Mouse (Mus musculus): Measurements from ENCODE around the gene Pank3. TPM values are rescaled to one million over a fixed set of nuclear protein-coding genes. Genes with fewer than 3 reads are reported as not detected.

The Pank3 gene
- total RNA-seq (2014; rRNA removed) (62.5 and 68.7 TPM in 2 replicates), polyA plus RNA-seq (2015; fragmentation: Nextera tagmentation; extraction: Ambion mirVana) (13.3 and 13.6 TPM in 2 replicates)

GRCm38 (mm10) chr11:35769188-35769745 is at the start of gene Pank3:
Gene Pank3, plus strand, starts transcription at chr11:35769484.
- H3K36me3 ChIP-seq (ENCODE audit: insufficient read depth, low read length), result no peaks in the 10 kb centered on the region
- peak; percentile 39; the same call in 1 of the 2 replicates for TF ChIP-seq CTCF (IDR thresholded peaks at IDR 0.05; ENCODE audit: low read depth)
- peak; percentile 100 for ATAC-seq
- DNase-seq (ENCODE audit: low spot score), result peak; percentile 100
- H3K9ac ChIP-seq (replicated peaks; ENCODE audit: low read length), result peak within 1 kb of the TSS; percentile 97
- H3K9me3 ChIP-seq (ENCODE audit: low read length), result no peaks in the 10 kb centered on the region
- H3K4me1 ChIP-seq (ENCODE audit: insufficient read depth, low read length), result 0 out of 2 replicates have a peak, but pooled peaks cover 9% of the 10 kb centered on the region
- H3K27ac ChIP-seq, result peak within 1 kb of the TSS; percentile 95
- 1% methylated on average over 39 of the region's 50 CpGs for WGBS
- H3K4me2 ChIP-seq (ENCODE audit: low read depth, low read length), result peak within 1 kb of the TSS; percentile 78
- peak within 1 kb of the TSS; percentile 83 for H3K4me3 ChIP-seq (ENCODE audit: low read length)
- no peaks in the 10 kb centered on the region for H3K27me3 ChIP-seq (ENCODE audit: insufficient read depth, low read length)

- Histone ChIP-seq H3K4me2 (ENCODE audit: low read depth, low read length) (no peak overlapping the region), H3K36me3 (ENCODE audit: insufficient read depth, low read length) (no peaks in the 10 kb centered on the region), H3K27me3 (ENCODE audit: insufficient read depth, low read length) (no peaks in the 10 kb centered on the region), H3K9ac (replicated peaks; ENCODE audit: low read length) (no peak overlapping the region), H3K4me3 (ENCODE audit: low read length) (no peak overlapping the region), H3K27ac (no peak overlapping the region), H3K9me3 (ENCODE audit: low read length) (no peaks in the 10 kb centered on the region), H3K4me1 (ENCODE audit: insufficient read depth, low read length) (no peaks in the 10 kb centered on the region)
- no peak for DNase-seq (ENCODE audit: low spot score)
- ATAC-seq, result no peak
- WGBS, result 86% methylated on average over 5 of the region's 5 CpGs
- no peak for TF ChIP-seq CTCF (IDR thresholded peaks at IDR 0.05; ENCODE audit: low read depth)
These were observed 45.4 kb upstream of the Pank3 start for GRCm38 (mm10) chr11:35723876-35724275.

DNA sequence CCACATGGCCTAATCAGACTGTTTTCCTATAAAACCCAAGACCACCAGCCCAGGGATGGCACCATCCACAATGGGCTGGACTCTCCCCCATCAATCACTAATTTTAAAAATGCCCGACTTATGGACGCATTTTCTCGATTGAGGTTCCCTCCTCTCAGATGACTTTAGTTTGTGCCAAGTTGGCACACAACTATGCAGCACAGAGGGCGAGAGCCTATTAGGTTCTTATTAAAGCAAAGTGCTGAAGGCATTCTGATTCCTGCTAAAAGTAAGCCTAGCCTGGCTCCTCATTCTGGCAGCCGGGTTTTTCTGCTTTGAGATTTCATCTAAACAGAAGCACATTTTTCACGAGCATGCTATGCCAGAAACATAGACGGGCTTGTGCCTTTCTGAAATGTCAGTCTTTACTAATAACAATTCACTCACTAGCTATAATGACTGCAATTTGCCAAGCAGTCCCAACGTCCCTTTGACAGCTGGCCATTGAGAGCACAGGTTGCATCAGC is 42.9 kb upstream of the Pank3 start:
- whole genome bisulfite sequencing, result 59% methylated on average over 8 of the region's 8 CpGs

GRCm38 (mm10) chr11:35728200-35728599 is 41.1 kb upstream of the Pank3 start:
- Histone ChIP-seq H3K4me2 (ENCODE audit: low read depth, low read length) (no peak overlapping the region), H3K9ac (replicated peaks; ENCODE audit: low read length) (no peak overlapping the region), H3K4me3 (ENCODE audit: low read length) (no peak overlapping the region), H3K4me1 (ENCODE audit: insufficient read depth, low read length) (no peaks in the 10 kb centered on the region), H3K27me3 (ENCODE audit: insufficient read depth, low read length) (no peaks in the 10 kb centered on the region), H3K9me3 (ENCODE audit: low read length) (no peaks in the 10 kb centered on the region), H3K36me3 (ENCODE audit: insufficient read depth, low read length) (no peaks in the 10 kb centered on the region), H3K27ac (no peak overlapping the region)
- 88% methylated on average over 1 of the region's 1 CpGs for WGBS
- DNase-seq (ENCODE audit: low spot score) (no peak), ATAC-seq (no peak)
- TF ChIP-seq CTCF (IDR thresholded peaks at IDR 0.05; ENCODE audit: low read depth), result no peak

More for the DNA sequence above, 42.9 kb upstream of the Pank3 start:
- Histone ChIP-seq H3K9ac (replicated peaks; ENCODE audit: low read length) (no peak overlapping the region), H3K9me3 (ENCODE audit: low read length) (no peaks in the 10 kb centered on the region), H3K36me3 (ENCODE audit: insufficient read depth, low read length) (no peaks in the 10 kb centered on the region), H3K4me2 (ENCODE audit: low read depth, low read length) (no peak overlapping the region), H3K4me3 (ENCODE audit: low read length) (no peak overlapping the region), H3K27me3 (ENCODE audit: insufficient read depth, low read length) (no peaks in the 10 kb centered on the region), H3K4me1 (ENCODE audit: insufficient read depth, low read length) (no peaks in the 10 kb centered on the region), H3K27ac (no peak overlapping the region)
- DNase-seq (ENCODE audit: low spot score) (peak; percentile 5), ATAC-seq (no peak)
- TF ChIP-seq CTCF (IDR thresholded peaks at IDR 0.05; ENCODE audit: low read depth), result no peak

- Histone ChIP-seq H3K36me3 (ENCODE audit: insufficient read depth, low read length) (no peaks in the 10 kb centered on the region), H3K9me3 (ENCODE audit: low read length) (no peaks in the 10 kb centered on the region), H3K27me3 (ENCODE audit: insufficient read depth, low read length) (no peaks in the 10 kb centered on the region), H3K4me2 (ENCODE audit: low read depth, low read length) (no peak overlapping the region), H3K9ac (replicated peaks; ENCODE audit: low read length) (no peak overlapping the region), H3K27ac (no peak overlapping the region), H3K4me1 (ENCODE audit: insufficient read depth, low read length) (no peaks in the 10 kb centered on the region), H3K4me3 (ENCODE audit: low read length) (no peak overlapping the region)
- 16% methylated on average over 5 of the region's 5 CpGs for WGBS
- DNase-seq (ENCODE audit: low spot score), result peak; percentile 53
- no peak for TF ChIP-seq CTCF (IDR thresholded peaks at IDR 0.05; ENCODE audit: low read depth)
- no peak for ATAC-seq
These were observed 40.1 kb upstream of the Pank3 start for GRCm38 (mm10) chr11:35729186-35729585.

DNA sequence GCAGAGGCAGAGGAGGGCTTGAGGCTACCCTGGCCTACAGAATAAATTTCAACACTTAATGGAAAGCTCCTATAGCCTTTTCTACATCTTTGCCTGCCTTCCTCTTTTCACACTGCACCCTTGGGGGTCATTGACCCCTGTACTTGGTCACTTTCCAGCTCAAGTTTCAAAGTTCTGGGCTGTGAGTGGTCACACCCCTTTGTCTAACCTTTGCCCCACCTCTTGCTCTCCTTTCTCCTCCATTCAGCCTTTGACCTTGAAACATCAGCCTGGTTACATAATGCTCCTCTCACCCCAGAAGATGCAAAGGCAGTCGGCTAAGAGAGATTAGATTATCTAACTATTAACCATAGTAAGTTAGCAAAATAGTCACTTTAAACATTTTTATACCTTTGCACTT is 36.9 kb upstream of the Pank3 start:
- Histone ChIP-seq H3K27me3 (ENCODE audit: insufficient read depth, low read length) (no peaks in the 10 kb centered on the region), H3K36me3 (ENCODE audit: insufficient read depth, low read length) (no peaks in the 10 kb centered on the region), H3K9me3 (ENCODE audit: low read length) (no peaks in the 10 kb centered on the region), H3K9ac (replicated peaks; ENCODE audit: low read length) (no peak overlapping the region), H3K4me2 (ENCODE audit: low read depth, low read length) (no peak overlapping the region), H3K27ac (no peak overlapping the region), H3K4me3 (ENCODE audit: low read length) (no peak overlapping the region), H3K4me1 (ENCODE audit: insufficient read depth, low read length) (no peaks in the 10 kb centered on the region)
- no peak for TF ChIP-seq CTCF (IDR thresholded peaks at IDR 0.05; ENCODE audit: low read depth)
- no peak for ATAC-seq
- 71% methylated on average over 1 of the region's 1 CpGs for WGBS
- no peak for DNase-seq (ENCODE audit: low spot score)

DNA sequence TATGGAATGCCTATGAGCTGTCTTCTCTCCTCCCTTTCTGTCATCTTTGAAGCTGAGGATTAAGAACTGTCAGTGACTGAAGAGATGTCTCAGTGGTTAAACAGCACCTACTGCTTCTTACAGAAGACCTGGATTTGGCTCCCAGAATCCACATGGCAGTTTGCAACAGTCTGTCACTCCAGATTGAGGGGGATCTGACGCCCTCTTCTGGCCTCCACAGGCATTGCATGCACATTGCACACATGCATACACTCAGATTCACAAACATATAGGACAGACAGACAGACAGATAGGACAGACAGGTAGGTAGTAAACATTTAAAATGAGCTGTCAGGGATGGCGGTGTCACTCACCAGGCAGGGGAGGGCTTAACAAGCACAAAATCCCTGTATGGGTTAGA is 32.5 kb upstream of the Pank3 start:
- ATAC-seq (no peak), DNase-seq (ENCODE audit: low spot score) (no peak)
- no peaks in the 10 kb centered on the region for H3K9me3 ChIP-seq (ENCODE audit: low read length)
- H3K9ac ChIP-seq (replicated peaks; ENCODE audit: low read length), result no peak overlapping the region
- H3K4me2 ChIP-seq (ENCODE audit: low read depth, low read length), result no peak overlapping the region
- no peaks in the 10 kb centered on the region for H3K4me1 ChIP-seq (ENCODE audit: insufficient read depth, low read length)
- no peaks in the 10 kb centered on the region for H3K27me3 ChIP-seq (ENCODE audit: insufficient read depth, low read length)
- WGBS, result 68% methylated on average over 2 of the region's 2 CpGs
- no peaks in the 10 kb centered on the region for H3K36me3 ChIP-seq (ENCODE audit: insufficient read depth, low read length)
- H3K27ac ChIP-seq, result no peak overlapping the region
- H3K4me3 ChIP-seq (ENCODE audit: low read length), result no peak overlapping the region
- TF ChIP-seq CTCF (IDR thresholded peaks at IDR 0.05; ENCODE audit: low read depth), result peak; percentile 31; the same call in 1 of the 2 replicates
